Mouse (Mus musculus) olfactory bulb, adult 2 months (tissue): ENCODE measurements around the gene Eed.

Experiments
- CTCF ChIP-seq: fragments of 200-500 bp; IDR thresholded peaks from 2 replicates; pipeline ENCODE4 v1.5.1; 2012; ENCODE audit warnings: low read depth, mild to moderate bottlenecking, low read length, moderate library complexity; ENCODE audit not compliant: insufficient read depth
- POLR2A ChIP-seq: fragments of 200-500 bp; IDR thresholded peaks from 2 replicates; pipeline ENCODE4 v1.6.1; 2012; ENCODE audit warnings: mild to moderate bottlenecking, low read depth, low read length, moderate library complexity; ENCODE audit not compliant: insufficient read depth

GRCm38 (mm10) chr7:89984421-89984820 lies 3.6 kb upstream of the Eed start:
- TF ChIP-seq POLR2A: no peak
- TF ChIP-seq CTCF: no peak
